Mouse (Mus musculus) cerebellum, adult 9-11 months (tissue): ENCODE data around the gene Cxadr.

Experiments used
- DNase-seq: peaks from one replicate; pipeline ENCODE4 v3.0.0; 2022

Cxadr gene

GRCm38 (mm10) chr16:78301183-78301830 lies at the start of gene Cxadr:
Gene Cxadr, plus strand, starts transcription at chr16:78301489.
- DNase-seq: peak; percentile 83

GRCm38 (mm10) chr16:78258989-78259388 lies 42.3 kb upstream of the Cxadr start:
- no peak for DNase-seq

GRCm38 (mm10) chr16:78260070-78260879 lies 41.0 kb upstream of the Cxadr start:
- DNase-seq: no peak

- no peak for DNase-seq
Observed at GRCm38 (mm10) chr16:78261520-78261919, 39.8 kb upstream of the Cxadr start.

- DNase-seq: no peak
Observed at GRCm38 (mm10) chr16:78264442-78265150, 36.7 kb upstream of the Cxadr start.

GRCm38 (mm10) chr16:78265151-78265590 lies 36.1 kb upstream of the Cxadr start:
- DNase-seq: peak; percentile 8

GRCm38 (mm10) chr16:78265826-78266225 lies 35.5 kb upstream of the Cxadr start:
- no peak for DNase-seq

- DNase-seq: no peak
Observed at GRCm38 (mm10) chr16:78267453-78267852, 33.8 kb upstream of the Cxadr start.

- no peak for DNase-seq
Observed at GRCm38 (mm10) chr16:78268167-78268566, 33.1 kb upstream of the Cxadr start.

GRCm38 (mm10) chr16:78274825-78275455 lies 26.3 kb upstream of the Cxadr start:
- peak; percentile 9 for DNase-seq

- DNase-seq: no peak
Observed at GRCm38 (mm10) chr16:78277567-78277966, 23.7 kb upstream of the Cxadr start.

GRCm38 (mm10) chr16:78280093-78280881 lies 21.0 kb upstream of the Cxadr start:
- DNase-seq: no peak

- no peak for DNase-seq
Observed at GRCm38 (mm10) chr16:78283231-78283630, 18.1 kb upstream of the Cxadr start.

- DNase-seq: no peak
Observed at GRCm38 (mm10) chr16:78294051-78294450, 7.2 kb upstream of the Cxadr start.

- DNase-seq: no peak
Observed at GRCm38 (mm10) chr16:78294606-78295275, 6.5 kb upstream of the Cxadr start.

GRCm38 (mm10) chr16:78295601-78296000 lies 5.7 kb upstream of the Cxadr start:
- no peak for DNase-seq

GRCm38 (mm10) chr16:78296114-78296513 lies 5.2 kb upstream of the Cxadr start:
- DNase-seq: no peak

GRCm38 (mm10) chr16:78301831-78302677 lies 765 bp downstream of the Cxadr start:
- peak; percentile 42 for DNase-seq

GRCm38 (mm10) chr16:78302678-78303050 lies 1.4 kb downstream of the Cxadr start:
- DNase-seq: no peak

GRCm38 (mm10) chr16:78305606-78306100 lies 4.4 kb downstream of the Cxadr start:
- DNase-seq: no peak

GRCm38 (mm10) chr16:78306606-78307005 lies 5.3 kb downstream of the Cxadr start:
- no peak for DNase-seq
